Mouse (Mus musculus): ENCODE measurements around the gene Rtf1. TPM values are rescaled to one million over a fixed set of nuclear protein-coding genes. Genes with fewer than 3 reads are reported as not detected.

The Rtf1 gene
- polyA plus RNA-seq (2017; shearing (Covaris generic)) = 22.5 TPM

GRCm38 (mm10) chr2:119674525-119675214, at the start of gene Rtf1:
Gene Rtf1, plus strand, starts transcription at chr2:119675068.

GRCm38 (mm10) chr2:119662220-119663182, 12.4 kb upstream of the Rtf1 start, which contains the start of gene Ndufaf1:
Gene Ndufaf1, minus strand, starts transcription at chr2:119662827.

GRCm38 (mm10) chr2:119741581-119742411, 66.9 kb downstream of the Rtf1 start, which contains the start of gene Itpka:
Gene Itpka, plus strand, starts transcription at chr2:119742337.

GRCm38 (mm10) chr2:119760251-119760650, 85.4 kb downstream of the Rtf1 start, which contains the start of gene Ltk:
Gene Ltk, minus strand, starts transcription at chr2:119760431.

Other genes with a start within 250 kb of the Rtf1 start
- gene Ino80, start 197.4 kb upstream of the Rtf1 start, polyA plus RNA-seq (2017; shearing (Covaris generic)) = 6.3 TPM
- 0.25 TPM for gene Exd1, start 127.4 kb upstream of the Rtf1 start, polyA plus RNA-seq (2017; shearing (Covaris generic))
- gene Chp1, start 127.4 kb upstream of the Rtf1 start, polyA plus RNA-seq (2017; shearing (Covaris generic)) = 86.0 TPM
- 3.9 TPM for gene Nusap1, start 56.8 kb upstream of the Rtf1 start, polyA plus RNA-seq (2017; shearing (Covaris generic))
- 3.0 TPM for gene Oip5, start 56.6 kb upstream of the Rtf1 start, polyA plus RNA-seq (2017; shearing (Covaris generic))
- 44.6 TPM for gene Ndufaf1, start 12.2 kb upstream of the Rtf1 start, polyA plus RNA-seq (2017; shearing (Covaris generic))
- not detected for gene Itpka, start 67.3 kb downstream of the Rtf1 start, polyA plus RNA-seq (2017; shearing (Covaris generic))
- gene Ltk, start 85.4 kb downstream of the Rtf1 start, polyA plus RNA-seq (2017; shearing (Covaris generic)) = not detected
- gene Rpap1, start 112.5 kb downstream of the Rtf1 start, polyA plus RNA-seq (2017; shearing (Covaris generic)) = 47.8 TPM
- 1.8 TPM for gene Tyro3, start 122.7 kb downstream of the Rtf1 start, polyA plus RNA-seq (2017; shearing (Covaris generic))
- 71.4 TPM for gene Mga, start 222.2 kb downstream of the Rtf1 start, polyA plus RNA-seq (2017; shearing (Covaris generic))